ENCODE assay signal across 14 mouse cellular contexts in genomic region chr6:97259926-97260325, GRCm38 (mm10). TPM values are rescaled to one million over a fixed set of nuclear protein-coding genes. Genes with fewer than 3 reads are reported as not detected.
"Had no signal": no experiment of that assay in that cellular context is flagged by ENCODE, and none has a peak within 500 bp of the region (broad histone marks: within the 10 kb centered on the region; RNA-seq: fewer than 3 reads in every experiment).

No protein-coding gene starts in this region.

RNA-seq across cellular contexts. Expression of gene Lmod3, which starts 7.4 kb away (rescaled TPM):
- total RNA-seq: left cerebral cortex, postnatal 25 days; megakaryocyte progenitor cell, adult 5-6 weeks; megakaryocyte, adult 5-6 weeks; megakaryocyte-erythroid progenitor cell, adult 5-6 weeks; midbrain, postnatal 0 days; monocyte, adult 5-6 weeks had no signal
- polyA plus RNA-seq: liver, embryonic 11.5 days; liver, embryonic 14.5 days; macrophage; midbrain, embryonic 10.5 days; midbrain, embryonic 12.5 days; midbrain, embryonic 14.5 days; midbrain, embryonic 15.5 days; midbrain, embryonic 16.5 days; midbrain, postnatal 0 days had no signal
